Mouse (Mus musculus) mouse trophoblast stem cell (cell line): ENCODE data around the gene Eva1c.

Source experiments
- in situ Hi-C, 2 experiments: fragments of 300-500 bp; cut with MseI, MboI; formaldehyde crosslinking; loops; 2 replicates in 1 of 2; 3 replicates in 1 of 2; pipeline ENCODE4 v1.15.1; 2025

Gene Eva1c

GRCm38 (mm10) chr16:90863468-90864046 lies 37.0 kb downstream of the Eva1c start:
- in situ Hi-C loops = no loop called here

GRCm38 (mm10) chr16:90864693-90865092 lies 38.2 kb downstream of the Eva1c start:
- in situ Hi-C loops = no loop called here

GRCm38 (mm10) chr16:90865652-90866051 lies 39.1 kb downstream of the Eva1c start:
- in situ Hi-C loops = no loop called here

GRCm38 (mm10) chr16:90868129-90868528 lies 41.6 kb downstream of the Eva1c start:
- in situ Hi-C loops = no loop called here

- in situ Hi-C loops = no loop called here
Measured at GRCm38 (mm10) chr16:90869361-90869760, 42.8 kb downstream of the Eva1c start.

- in situ Hi-C loops = no loop called here
Measured at GRCm38 (mm10) chr16:90872936-90873335, 46.4 kb downstream of the Eva1c start.

- in situ Hi-C loops = no loop called here
Measured at GRCm38 (mm10) chr16:90874536-90874935, 48.0 kb downstream of the Eva1c start.

- in situ Hi-C loops = no loop called here
Measured at GRCm38 (mm10) chr16:90878135-90878860, 51.8 kb downstream of the Eva1c start.

- in situ Hi-C loops = no loop called here
Measured at GRCm38 (mm10) chr16:90882501-90882977, 56.0 kb downstream of the Eva1c start.

GRCm38 (mm10) chr16:90885351-90885750 lies 58.8 kb downstream of the Eva1c start:
- in situ Hi-C loops = no loop called here

- in situ Hi-C loops = no loop called here
Measured at GRCm38 (mm10) chr16:90885781-90886565, 59.5 kb downstream of the Eva1c start.

GRCm38 (mm10) chr16:90890683-90891082 lies 64.2 kb downstream of the Eva1c start:
- in situ Hi-C loops = no loop called here

- in situ Hi-C loops = no loop called here
Measured at GRCm38 (mm10) chr16:90891601-90892000, 65.1 kb downstream of the Eva1c start.

- in situ Hi-C loops = no loop called here
Measured at GRCm38 (mm10) chr16:90892081-90892480, 65.6 kb downstream of the Eva1c start.

GRCm38 (mm10) chr16:90893019-90893418 lies 66.5 kb downstream of the Eva1c start:
- in situ Hi-C loops = no loop called here

- in situ Hi-C loops = no loop called here
Measured at GRCm38 (mm10) chr16:90893792-90894191, 67.3 kb downstream of the Eva1c start.

- in situ Hi-C loops = no loop called here
Measured at GRCm38 (mm10) chr16:90897651-90898050, 71.1 kb downstream of the Eva1c start.

- in situ Hi-C loops = no loop called here
Measured at GRCm38 (mm10) chr16:90899498-90899897, 73.0 kb downstream of the Eva1c start.

GRCm38 (mm10) chr16:90901364-90901763 lies 74.8 kb downstream of the Eva1c start:
- in situ Hi-C loops = no loop called here

GRCm38 (mm10) chr16:90903300-90903699 lies 76.8 kb downstream of the Eva1c start:
- in situ Hi-C loops = no loop called here

GRCm38 (mm10) chr16:90907250-90907649 lies 80.7 kb downstream of the Eva1c start:
- in situ Hi-C loops = no loop called here

GRCm38 (mm10) chr16:90910855-90911533 lies 84.5 kb downstream of the Eva1c start:
- in situ Hi-C loops = no loop called here
